Mouse (Mus musculus) embryo, embryonic 10 days (tissue): Measurements from ENCODE around the gene Spata17.

ENCODE experiments used
- DNase-seq: peaks from one replicate; pipeline ENCODE4 v3.0.0-alpha.2; 2015; ENCODE audit warnings: low spot score

Gene Spata17

DNA sequence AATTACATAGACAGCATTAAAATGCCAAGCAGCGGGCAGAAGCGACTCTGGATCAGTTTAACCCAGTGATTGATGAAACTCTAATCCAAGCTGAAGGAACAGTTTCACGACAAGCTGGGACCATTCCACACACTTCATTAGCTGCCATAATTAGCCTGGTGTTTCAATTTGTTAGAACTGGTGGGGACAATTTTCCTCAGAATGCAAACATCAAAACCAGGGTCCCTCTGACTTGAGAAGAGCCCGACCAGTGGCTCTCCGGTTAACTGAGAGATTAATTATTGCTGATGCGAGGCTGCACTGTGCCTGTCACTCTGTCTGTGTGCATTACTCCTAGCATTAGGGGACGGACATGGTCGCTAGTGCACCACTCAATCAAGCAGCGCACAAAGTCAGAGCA, 137.9 kb downstream of the Spata17 start:
- no peak for DNase-seq

DNA sequence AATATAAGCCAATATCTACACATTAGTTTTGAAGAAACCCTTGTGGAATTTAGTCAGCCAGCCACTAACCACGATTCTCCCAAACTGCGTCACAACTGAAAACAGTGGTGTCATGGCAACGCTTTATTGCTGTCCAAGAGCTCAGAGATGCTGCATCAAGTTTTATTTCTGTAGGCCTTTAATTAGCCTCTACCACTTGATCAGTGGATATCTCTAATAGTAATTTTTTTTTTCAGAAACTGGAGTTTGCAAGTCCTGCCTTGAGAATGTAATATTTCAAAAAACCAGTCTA, 138.3 kb downstream of the Spata17 start:
- peak; percentile 40 for DNase-seq

DNA sequence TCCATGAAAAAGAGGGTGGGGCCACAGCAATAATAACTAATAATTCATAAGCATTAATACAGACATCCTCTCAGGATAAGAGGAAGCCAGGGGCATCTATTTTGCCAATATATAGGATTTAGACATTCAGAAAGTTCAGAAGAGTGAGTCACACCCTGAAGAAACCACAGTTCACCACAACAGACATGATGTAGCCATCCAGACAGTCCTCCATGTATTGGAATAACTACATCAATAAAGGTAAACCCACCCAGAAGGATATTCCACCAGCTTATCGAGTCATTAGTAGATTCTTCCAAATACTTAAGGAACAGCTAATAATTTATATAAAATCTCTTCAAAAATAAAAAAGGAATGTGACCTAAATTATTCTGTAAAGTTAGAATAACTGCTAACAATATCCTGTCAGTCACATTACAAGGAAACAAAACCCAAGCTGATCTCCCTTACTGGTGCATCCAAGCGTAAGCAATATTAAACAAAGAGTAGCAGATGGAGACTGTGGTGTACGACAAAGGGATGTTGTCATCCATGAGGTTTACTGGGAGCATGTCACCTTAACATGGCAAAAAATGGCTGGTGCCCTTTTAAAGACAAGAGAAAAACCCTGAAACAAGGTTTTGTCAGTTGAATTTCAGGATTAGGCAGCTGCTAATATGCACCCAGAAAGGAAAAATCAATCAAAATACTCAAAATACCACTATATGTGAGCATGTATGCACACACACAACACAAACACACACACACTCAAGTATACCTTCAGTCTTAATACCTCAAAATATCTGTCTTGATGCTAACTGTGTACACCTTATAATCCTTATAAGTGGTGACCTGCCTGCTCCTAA, 138.8 kb downstream of the Spata17 start:
- DNase-seq, result peak; percentile 61

DNA sequence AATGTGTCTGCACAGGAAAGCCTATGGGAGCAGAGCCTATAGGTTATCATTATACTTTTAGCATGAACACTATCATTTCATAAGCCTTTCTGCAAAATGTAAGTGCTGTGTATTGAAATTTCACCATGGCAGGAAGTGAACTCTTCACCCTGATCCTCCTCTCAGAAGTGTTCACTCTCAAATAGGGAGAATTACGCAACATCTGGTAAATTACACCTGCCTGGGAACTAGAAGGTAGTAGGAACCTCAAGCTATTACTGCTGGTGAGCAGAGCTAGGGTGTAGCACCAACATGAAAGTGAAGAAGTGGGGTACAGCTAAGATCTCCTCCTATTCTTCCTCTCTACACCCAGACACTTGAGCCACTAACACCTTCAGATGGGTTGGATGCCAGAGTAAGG, 155.4 kb downstream of the Spata17 start:
- no peak for DNase-seq

- no peak for DNase-seq
These were observed 160.9 kb downstream of the Spata17 start for GRCm38 (mm10) chr1:187054333-187054732.

GRCm38 (mm10) chr1:187053862-187054261, 161.4 kb downstream of the Spata17 start:
- DNase-seq, result no peak

DNA sequence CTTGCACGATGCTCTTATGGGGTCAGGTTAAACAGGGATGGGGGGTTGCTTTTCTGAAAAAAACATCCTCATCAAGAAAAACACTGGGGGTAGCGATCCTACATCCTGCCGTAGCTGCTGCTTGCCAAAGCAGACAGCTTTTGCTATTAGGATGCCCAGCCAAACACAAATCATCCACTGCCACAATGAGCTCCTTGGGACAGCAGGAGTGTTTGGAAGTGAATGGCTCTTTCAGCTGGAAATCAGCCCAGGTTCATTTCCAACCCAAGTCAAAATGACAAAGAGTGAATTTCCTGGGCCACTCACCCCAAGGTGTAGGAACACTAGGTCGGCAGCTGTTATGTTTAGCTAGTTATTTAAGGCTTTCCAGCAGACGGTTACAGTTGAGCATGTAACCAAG, 162.7 kb downstream of the Spata17 start:
- DNase-seq, result no peak

DNA sequence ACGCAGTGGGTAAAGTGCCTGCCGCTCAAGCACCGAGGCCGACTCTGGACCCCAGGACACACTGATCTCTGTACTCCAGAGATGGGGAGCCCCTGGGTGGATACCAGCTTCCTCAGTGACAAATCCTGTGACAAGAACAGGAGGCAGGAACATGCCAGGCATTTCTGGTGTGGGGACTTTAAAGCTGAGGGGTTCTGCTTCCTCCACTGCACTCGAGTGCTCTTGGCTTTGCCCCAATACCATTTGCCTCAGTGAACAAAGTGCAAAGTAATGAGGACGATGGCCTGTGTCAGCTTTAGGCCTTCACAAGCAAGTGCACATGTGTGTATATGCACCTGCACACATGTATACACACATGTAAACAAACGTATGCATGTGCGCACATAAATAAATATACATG, 164.0 kb downstream of the Spata17 start:
- DNase-seq, result no peak

- DNase-seq, result no peak
These were observed 166.5 kb downstream of the Spata17 start for GRCm38 (mm10) chr1:187048681-187049288.

DNA sequence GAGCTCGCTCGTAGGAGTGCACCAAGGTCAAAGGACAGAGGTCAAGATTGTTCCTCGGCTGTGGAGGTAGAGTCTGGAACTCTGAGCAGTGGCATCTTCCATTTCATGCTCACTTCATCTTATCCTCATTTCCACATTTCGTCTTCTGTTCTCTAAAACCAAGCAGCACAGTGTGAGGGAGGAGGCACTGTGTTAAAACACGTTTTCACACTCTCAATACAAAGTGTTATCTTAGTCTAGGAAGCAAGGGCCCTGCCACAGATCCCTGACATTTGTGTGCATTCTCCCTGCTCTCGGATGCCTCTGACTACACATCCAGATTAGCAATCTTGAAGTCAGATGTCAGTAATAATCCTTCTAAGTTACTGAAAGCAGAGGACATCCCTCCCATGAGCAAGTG, 170.5 kb downstream of the Spata17 start:
- no peak for DNase-seq

GRCm38 (mm10) chr1:187039801-187040200, 175.5 kb downstream of the Spata17 start:
- no peak for DNase-seq

DNA sequence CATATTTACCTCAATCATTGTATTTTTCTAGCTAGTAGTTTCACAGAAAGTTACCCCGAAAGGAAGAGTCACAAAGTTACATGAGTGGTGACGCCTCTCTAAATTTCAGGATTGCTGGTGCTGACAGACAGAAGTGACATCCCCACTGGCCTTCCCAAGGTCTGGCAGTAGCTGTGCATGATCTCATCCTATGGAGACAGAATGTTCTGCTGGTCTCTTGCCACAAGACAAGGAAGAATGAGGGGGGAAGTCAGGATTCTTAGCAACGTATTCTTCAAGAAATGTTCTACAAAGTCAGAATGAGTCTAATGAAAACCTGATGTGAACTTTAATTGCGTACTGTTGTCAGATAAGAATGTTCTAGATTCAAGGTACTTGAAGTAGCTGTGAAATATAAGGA, 179.5 kb downstream of the Spata17 start:
- DNase-seq, result no peak

DNA sequence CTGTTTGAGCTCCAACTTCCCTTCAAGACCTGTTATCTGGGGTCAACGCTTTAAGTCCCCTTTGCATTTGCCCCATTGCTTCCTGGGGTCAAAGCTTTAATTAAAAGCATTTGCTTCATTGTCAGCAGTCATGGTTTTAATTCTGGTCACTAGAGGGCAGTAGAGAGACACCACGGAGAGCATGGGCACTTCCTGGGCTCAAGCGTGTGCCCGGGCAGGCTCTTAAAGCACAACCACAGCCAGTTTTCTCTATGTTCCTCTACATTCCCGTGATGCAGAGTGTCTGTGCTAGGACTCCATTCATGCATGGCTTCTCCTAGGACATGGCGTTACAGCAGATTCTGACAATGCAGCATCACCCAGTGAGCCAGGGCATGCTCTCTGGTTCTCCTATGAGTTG, 183.5 kb downstream of the Spata17 start:
- peak; percentile 74 for DNase-seq

DNA sequence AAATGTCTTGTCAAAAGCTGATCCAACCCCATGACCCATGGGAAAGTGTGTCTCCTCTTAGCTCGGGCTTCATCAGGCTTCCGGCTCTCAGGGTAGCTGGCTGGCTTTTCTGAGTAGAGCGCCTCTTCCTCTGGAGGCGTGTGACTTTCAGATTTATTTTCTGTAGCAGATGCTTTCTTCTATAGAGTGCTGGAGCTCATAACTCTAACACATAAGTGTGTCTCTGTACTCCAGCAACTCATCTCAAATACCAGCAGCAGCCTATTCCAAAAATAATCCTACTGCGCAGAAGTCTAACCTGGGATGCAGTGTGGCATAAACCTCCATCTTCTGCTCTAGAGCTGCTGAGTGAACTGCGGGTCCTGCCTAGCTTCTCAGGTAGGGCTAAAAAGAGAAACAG, 186.4 kb downstream of the Spata17 start:
- DNase-seq, result no peak

- no peak for DNase-seq
These were observed 195.3 kb downstream of the Spata17 start for GRCm38 (mm10) chr1:187020011-187020410.

DNA sequence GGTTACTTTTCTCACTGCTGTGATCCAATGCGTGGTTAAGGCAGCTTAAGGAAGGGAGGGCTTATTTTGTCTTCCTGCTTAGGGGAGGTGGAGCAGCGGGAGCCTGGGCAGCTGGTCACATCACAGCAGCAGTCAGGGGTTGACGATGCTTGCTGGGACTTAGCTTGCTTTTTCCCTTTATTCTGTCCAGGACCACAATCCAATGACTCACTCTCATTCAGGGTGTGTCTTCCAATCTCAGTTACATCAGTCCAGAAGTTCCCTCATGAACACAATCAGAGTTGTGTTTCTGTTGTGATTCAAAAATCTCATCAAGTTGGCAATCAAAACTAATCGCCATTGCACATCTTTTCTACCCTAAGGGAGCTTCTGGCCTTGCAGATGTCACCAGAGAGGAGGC, 199.1 kb downstream of the Spata17 start:
- DNase-seq, result no peak

DNA sequence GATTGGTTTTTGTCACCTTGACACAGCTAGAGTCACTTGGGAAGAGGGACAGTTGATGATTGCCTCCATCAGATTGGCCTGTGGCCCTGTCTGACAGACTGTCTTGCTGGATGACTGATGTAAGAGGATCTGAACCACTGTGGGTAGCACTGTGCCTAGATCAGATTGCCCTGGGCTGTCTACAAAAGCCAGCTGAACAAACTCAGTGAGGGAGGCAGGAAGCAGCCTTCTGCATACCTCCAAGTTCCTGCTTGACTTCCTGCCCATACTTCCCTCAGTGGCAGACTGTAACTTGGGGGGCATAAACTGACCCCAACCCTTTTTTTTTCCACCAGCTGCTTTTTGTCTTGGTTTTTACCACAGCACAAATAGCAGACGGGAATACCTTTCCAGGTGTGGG, 199.6 kb downstream of the Spata17 start:
- DNase-seq, result peak; percentile 46

GRCm38 (mm10) chr1:187014141-187014540, 201.1 kb downstream of the Spata17 start:
- no peak for DNase-seq

GRCm38 (mm10) chr1:187011601-187012000, 203.7 kb downstream of the Spata17 start:
- no peak for DNase-seq

DNA sequence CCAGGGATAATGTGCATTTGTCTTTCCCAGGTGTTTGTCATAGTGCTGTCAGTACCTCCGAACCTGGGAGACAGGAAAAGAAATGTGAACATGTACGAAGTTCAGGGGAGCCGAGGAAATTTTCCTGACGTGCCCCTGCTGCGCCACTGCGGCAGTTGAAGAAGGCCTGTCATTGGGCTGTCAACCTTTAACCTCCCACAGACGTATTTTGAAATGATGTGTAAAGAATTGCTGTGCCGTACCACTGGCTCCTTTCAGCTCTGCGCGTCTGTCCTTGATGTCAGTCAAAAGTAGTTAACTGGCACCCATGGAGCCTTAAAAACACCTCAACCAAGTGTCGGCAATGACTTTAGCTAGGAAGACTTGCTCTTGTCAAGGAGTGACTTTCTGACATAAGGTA, 205.2 kb downstream of the Spata17 start:
- no peak for DNase-seq

DNA sequence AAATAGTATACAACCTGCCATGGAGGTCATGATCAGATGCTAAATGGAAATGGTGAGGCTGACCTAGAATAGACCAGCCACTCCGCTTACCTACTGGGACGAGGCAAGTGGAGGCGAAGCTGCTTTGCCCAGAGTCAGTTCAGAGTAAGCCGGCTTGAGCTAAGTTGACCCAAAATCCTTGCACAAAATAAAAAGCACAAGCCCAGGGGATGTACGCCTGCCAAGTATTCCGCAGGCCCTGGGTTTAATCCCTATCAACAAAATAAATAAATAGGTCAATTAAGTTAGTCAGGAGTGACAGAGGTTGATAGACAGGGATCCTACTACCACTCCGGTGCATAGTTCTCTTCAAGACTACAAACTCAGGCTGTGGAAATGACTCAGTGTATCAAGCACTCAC, 207.0 kb downstream of the Spata17 start:
- DNase-seq, result no peak

- no peak for DNase-seq
These were observed 208.9 kb downstream of the Spata17 start for GRCm38 (mm10) chr1:187006227-187006925.

- no peak for DNase-seq
These were observed 211.0 kb downstream of the Spata17 start for GRCm38 (mm10) chr1:187004306-187004705.
